Mouse (Mus musculus) cerebellum, adult 2 months (tissue): ENCODE measurements around the gene Pdss2. TPM values are rescaled to one million over a fixed set of nuclear protein-coding genes. Genes with fewer than 3 reads are reported as not detected.

Source experiments
- DNase-seq, 2 experiments: peaks; one replicate each; pipeline ENCODE4 v3.0.0; 2021
- H3K27ac ChIP-seq: fragments of 200-500 bp; 2 replicates; pipeline ENCODE4 v1.5.1; 2012; ENCODE audit warnings: low read length, control low read depth, inconsistent platforms; ENCODE audit not compliant: insufficient read depth
- H3K27me3 ChIP-seq: fragments of 200-500 bp; 2 replicates; pipeline ENCODE4 v1.6.1; 2012; ENCODE audit warnings: inconsistent platforms, mild to moderate bottlenecking, low read length, moderate library complexity; ENCODE audit not compliant: control insufficient read depth, insufficient read depth
- H3K4me1 ChIP-seq: fragments of 200-500 bp; 2 replicates; pipeline ENCODE4 v1.6.1; 2011; ENCODE audit warnings: low read length; ENCODE audit not compliant: control insufficient read depth, insufficient read depth
- H3K4me3 ChIP-seq: fragments of 200-500 bp; replicated peaks from 2 replicates; pipeline ENCODE3; 2011; ENCODE audit warnings: mild to moderate bottlenecking, low read depth, low read length, control low read depth; ENCODE audit not compliant: insufficient read depth
- CTCF ChIP-seq: fragments of 200-500 bp; IDR thresholded peaks from 2 replicates; pipeline ENCODE4 v1.5.1; 2011; ENCODE audit warnings: low read depth, mild to moderate bottlenecking, control low read depth, low read length, moderate library complexity, borderline replicate concordance; ENCODE audit not compliant: insufficient read depth
- POLR2A ChIP-seq: fragments of 200-500 bp; IDR thresholded peaks from 2 replicates; pipeline ENCODE4 v1.6.1; 2011; ENCODE audit warnings: low read length, control low read depth, borderline replicate concordance; ENCODE audit not compliant: insufficient read depth
- WGBS: fragments of 180-500 bp; shearing (Covaris S2); methylation state at CpG from one replicate; pipeline ENCODE4 v1.1.7; 2018; 5-methylcytosine and 5-hydroxymethylcytosine counted together
- polyA plus RNA-seq: library from polyadenylated mRNA; depleted of rRNA; stranded (reverse); fragments of >200 nt; gene quantifications from 2 replicates; pipeline ENCODE4 v1.2.3, GENCODE M21; 2012

Pdss2 gene
- polyA plus RNA-seq, 1 experiment: 13.7 TPM

GRCm38 (mm10) chr10:43440981-43441740, 219.9 kb downstream of the Pdss2 start:
- no peak overlapping the region for H3K4me3 ChIP-seq
- DNase-seq: no peak
- H3K27ac ChIP-seq: no peak overlapping the region
- H3K27me3 ChIP-seq: no peaks in the 10 kb centered on the region
- 71% methylated on average over 15 of the region's 15 CpGs for WGBS
- peaks cover 4% of the 10 kb centered on the region; the same call in 1 of the 2 replicates for H3K4me1 ChIP-seq
- TF ChIP-seq CTCF (no peak), POLR2A (no peak)

GRCm38 (mm10) chr10:43448656-43449055, 227.4 kb downstream of the Pdss2 start:
- WGBS: 93% methylated on average over 3 of the region's 3 CpGs

GRCm38 (mm10) chr10:43451848-43452662, 230.8 kb downstream of the Pdss2 start:
- 18% methylated on average over 16 of the region's 16 CpGs for WGBS
- TF ChIP-seq CTCF (peak; percentile 71), POLR2A (no peak)
- Histone ChIP-seq H3K4me3 (no peak overlapping the region), H3K27ac (no peak overlapping the region), H3K4me1 (no peaks in the 10 kb centered on the region), H3K27me3 (no peaks in the 10 kb centered on the region)
- DNase-seq: peak; percentile 74 to 78

More at GRCm38 (mm10) chr10:43448656-43449055, 227.4 kb downstream of the Pdss2 start:
- Histone ChIP-seq H3K27ac (no peak overlapping the region), H3K27me3 (no peaks in the 10 kb centered on the region), H3K4me1 (no peaks in the 10 kb centered on the region), H3K4me3 (no peak overlapping the region)
- no peak for TF ChIP-seq POLR2A
- no peak for TF ChIP-seq CTCF
- no peak for DNase-seq

GRCm38 (mm10) chr10:43452663-43452996, 231.3 kb downstream of the Pdss2 start:
- no peak for DNase-seq
- H3K4me3 ChIP-seq: no peak overlapping the region
- H3K4me1 ChIP-seq: no peaks in the 10 kb centered on the region
- TF ChIP-seq POLR2A (no peak), CTCF (no peak)
- H3K27ac ChIP-seq: no peak overlapping the region
- WGBS: 19% methylated on average over 5 of the region's 5 CpGs
- H3K27me3 ChIP-seq: no peaks in the 10 kb centered on the region

- Histone ChIP-seq H3K27ac (no peak overlapping the region), H3K4me3 (no peak overlapping the region), H3K4me1 (no peaks in the 10 kb centered on the region), H3K27me3 (no peaks in the 10 kb centered on the region)
- DNase-seq: no peak
- WGBS: 78% methylated on average over 1 of the region's 1 CpGs
- TF ChIP-seq CTCF (no peak), POLR2A (no peak)
Measured at GRCm38 (mm10) chr10:43454219-43454618, 232.9 kb downstream of the Pdss2 start.

GRCm38 (mm10) chr10:43454671-43455070, 233.4 kb downstream of the Pdss2 start:
- TF ChIP-seq POLR2A: no peak
- 85% methylated on average over 3 of the region's 3 CpGs for WGBS
- Histone ChIP-seq H3K27me3 (no peaks in the 10 kb centered on the region), H3K4me3 (no peak overlapping the region), H3K4me1 (no peaks in the 10 kb centered on the region), H3K27ac (no peak overlapping the region)
- no peak for DNase-seq

GRCm38 (mm10) chr10:43462821-43463220, 241.5 kb downstream of the Pdss2 start:
- Histone ChIP-seq H3K27ac (no peak overlapping the region), H3K4me1 (no peaks in the 10 kb centered on the region), H3K4me3 (no peak overlapping the region), H3K27me3 (no peaks in the 10 kb centered on the region)
- WGBS: 92% methylated on average over 5 of the region's 5 CpGs
- no peak for DNase-seq
- TF ChIP-seq CTCF (no peak), POLR2A (no peak)

- Histone ChIP-seq H3K27ac (no peak overlapping the region), H3K4me3 (no peak overlapping the region), H3K4me1 (no peaks in the 10 kb centered on the region), H3K27me3 (no peaks in the 10 kb centered on the region)
- no peak for DNase-seq
- 78% methylated on average over 3 of the region's 3 CpGs for WGBS
- TF ChIP-seq POLR2A (no peak), CTCF (no peak)
Measured at GRCm38 (mm10) chr10:43463227-43463626, 241.9 kb downstream of the Pdss2 start.
